Mouse (Mus musculus): ENCODE measurements around the gene Gm3250.
"Not testable (repeated sequence)": the region's sequence is repeated elsewhere in the genome, so short reads cannot be mapped to it uniquely, and the experiment has no call there.

Gm3250 gene

DNA sequence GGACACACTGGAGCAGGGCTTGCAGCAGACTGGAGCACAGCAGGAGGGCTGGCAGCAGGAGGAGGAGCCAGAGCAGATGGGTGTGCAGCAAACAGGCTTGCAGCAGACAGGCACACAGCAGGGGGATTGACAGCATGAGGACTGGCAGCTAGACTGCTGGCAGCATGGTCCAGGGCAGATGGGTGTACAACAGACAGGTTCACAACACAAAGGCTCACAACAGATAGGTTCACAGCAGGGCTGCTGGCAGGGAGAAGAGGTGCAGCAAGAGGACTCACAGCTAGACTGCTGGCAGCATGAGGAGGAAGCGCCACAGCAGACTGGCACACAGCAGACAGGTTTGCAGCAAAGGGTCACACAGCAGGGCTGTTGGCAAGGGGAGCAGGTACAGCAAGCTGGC lies 31.7 kb downstream of the Gm3250 start:
- DNase-seq: not testable (repeated sequence)

DNA sequence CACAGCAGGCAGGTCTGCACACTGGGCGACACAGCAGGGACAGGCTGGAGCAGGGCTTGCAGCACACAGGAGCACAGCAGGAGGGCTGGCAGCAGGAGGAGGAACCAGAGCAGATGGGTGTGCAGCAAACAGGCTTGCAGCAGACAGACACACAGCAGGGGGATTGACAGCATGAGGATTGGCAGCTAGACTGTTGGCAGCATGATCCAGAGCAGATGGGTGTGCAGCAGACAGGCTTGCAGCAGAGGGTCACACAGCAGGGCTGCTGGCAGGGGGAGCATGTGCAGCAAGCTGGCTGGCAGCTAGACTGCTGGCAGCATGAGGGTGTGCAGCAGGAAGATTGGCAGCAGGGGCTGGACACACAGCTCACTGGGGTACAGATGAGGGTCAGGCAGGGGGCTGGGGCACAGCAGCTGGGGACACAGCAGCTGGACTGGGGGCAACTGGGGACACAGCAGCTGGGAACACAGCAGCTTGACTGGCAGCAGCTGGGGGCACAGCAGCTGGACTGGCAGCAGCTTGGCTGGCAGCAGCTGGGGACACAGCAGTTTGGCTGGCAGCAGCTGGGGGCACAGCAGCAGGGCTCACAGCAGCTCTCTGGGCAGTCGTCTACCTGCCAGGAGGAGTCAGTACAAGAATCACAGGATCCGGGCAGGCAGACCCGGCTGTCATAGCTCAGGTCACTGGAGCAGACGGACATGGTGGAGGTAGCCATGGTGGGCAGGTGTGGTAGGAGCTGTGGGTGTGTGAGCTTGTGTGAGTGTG lies 40.2 kb downstream of the Gm3250 start, which contains the start of gene Gm18596:
Gene Gm18596, minus strand, starts transcription at position 715 of the 765 bp plus-strand sequence.
- not testable (repeated sequence) for DNase-seq

DNA sequence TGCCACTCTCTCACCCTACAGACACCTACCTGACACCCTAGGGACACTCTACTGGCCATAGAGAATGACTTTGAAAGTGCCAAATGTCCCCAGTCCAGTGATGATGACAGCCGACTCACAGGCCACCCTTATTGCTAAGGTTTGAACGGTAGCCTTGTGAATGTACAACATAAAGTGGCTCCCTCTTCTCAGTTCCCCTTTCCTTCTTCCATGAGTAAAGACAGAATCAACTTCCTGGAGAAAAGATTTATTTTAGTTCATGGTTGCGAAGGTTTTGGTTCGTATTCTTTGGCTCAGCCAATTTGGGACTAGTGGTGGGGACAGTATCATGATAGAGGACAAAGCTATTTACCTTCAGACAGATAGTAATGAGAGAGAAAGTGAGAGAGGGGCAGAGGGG lies 43.4 kb downstream of the Gm3250 start:
- DNase-seq: no peak

DNA sequence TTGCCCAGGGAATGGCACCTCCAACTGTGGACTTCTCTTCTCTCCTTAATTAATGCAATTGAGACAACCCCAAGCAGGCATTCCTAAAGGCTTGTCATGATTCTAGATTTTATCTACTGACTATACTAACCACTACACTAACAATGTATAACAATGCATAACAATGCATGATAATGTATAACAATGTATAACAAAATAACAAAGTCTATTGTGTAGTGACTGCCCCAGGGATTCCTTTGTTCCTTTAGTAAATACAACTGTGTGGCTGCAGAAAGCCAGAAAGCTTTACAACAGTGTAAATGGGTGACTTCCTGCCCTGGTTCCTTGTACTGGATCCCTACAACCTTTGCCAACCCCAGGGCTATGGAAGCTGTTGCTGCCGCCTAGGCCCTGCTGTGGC lies 46.4 kb downstream of the Gm3250 start:
- no peak for DNase-seq

Data from thymus, adult 18-20 months (tissue).